Mouse (Mus musculus): ENCODE results near the gene Pip5k1c.

GRCm38 (mm10) chr10:81300352-81300907 lies 7.7 kb downstream of the Pip5k1c start:
- TF ChIP-seq CTCF (IDR thresholded peaks at IDR 0.05) (no peak), EP300 (IDR thresholded peaks at IDR 0.05) (no peak)
